Mouse (Mus musculus) ES-E14 (cell line): ENCODE measurements around the gene Cyp26c1. TPM values are rescaled to one million over a fixed set of nuclear protein-coding genes. Genes with fewer than 3 reads are reported as not detected.

Experiments used
- DNase-seq: peaks from one replicate; pipeline ENCODE4 v3.0.0-alpha.2; 2013; ENCODE audit warnings: low read depth, low spot score
- H3K27ac ChIP-seq: 2 replicates; pipeline ENCODE4 v1.5.1; 2012; ENCODE audit warnings: low read depth, mild to moderate bottlenecking, low read length, moderate library complexity, mixed read lengths; ENCODE audit not compliant: poor library complexity, insufficient read depth, severe bottlenecking
- H3K36me3 ChIP-seq: 2 replicates; pipeline ENCODE4 v1.6.1; 2012; ENCODE audit warnings: mild to moderate bottlenecking, low read length, moderate library complexity, mixed read lengths; ENCODE audit not compliant: control insufficient read depth, poor library complexity, insufficient read depth, severe bottlenecking
- H3K4me1 ChIP-seq, 2 experiments: fragments of 150-350 bp in 1 of 2; sonication (generic) in 1 of 2; 2 replicates each; pipeline ENCODE4 v1.6.1; 2012; ENCODE audit warnings: low read length in 2 of 2, mild to moderate bottlenecking in 1 of 2, mixed read lengths in 1 of 2; ENCODE audit not compliant: control insufficient read depth in 2 of 2, insufficient read depth in 2 of 2, poor library complexity in 1 of 2
- H3K4me3 ChIP-seq, 2 experiments: fragments of 150-350 bp in 1 of 2; sonication (generic) in 1 of 2; 2 replicates each; pipeline ENCODE4 v1.5.1; 2012; ENCODE audit warnings: low read length in 2 of 2, low read depth in 1 of 2, mild to moderate bottlenecking in 1 of 2, mixed read lengths in 1 of 2; ENCODE audit not compliant: insufficient read depth in 1 of 2, poor library complexity in 1 of 2, severe bottlenecking in 1 of 2
- H3K9ac ChIP-seq: 2 replicates; pipeline ENCODE4 v1.6.1; 2012; ENCODE audit warnings: low read depth, mild to moderate bottlenecking, low read length, mixed read lengths; ENCODE audit not compliant: poor library complexity, insufficient read depth, severe bottlenecking
- H3K9me3 ChIP-seq: fragments of 150-350 bp; sonication (generic); 2 replicates; pipeline ENCODE4 v1.6.1; 2012; ENCODE audit warnings: low read depth, mild to moderate bottlenecking, low read length; ENCODE audit not compliant: control insufficient read depth, insufficient read depth
- CHD2 ChIP-seq: IDR thresholded peaks from 2 replicates; pipeline ENCODE4 v1.6.1; 2014; ENCODE audit warnings: mild to moderate bottlenecking, low read depth, low read length, inconsistent platforms
- HCFC1 ChIP-seq: IDR thresholded peaks from 2 replicates; pipeline ENCODE4 v1.6.1; 2012; ENCODE audit warnings: low read length, inconsistent platforms, borderline replicate concordance; ENCODE audit not compliant: insufficient read depth
- MAFK ChIP-seq: IDR thresholded peaks from 2 replicates; pipeline ENCODE4 v1.6.1; 2014; ENCODE audit warnings: mild to moderate bottlenecking, low read depth, low read length, inconsistent platforms; ENCODE audit not compliant: insufficient read depth
- ZC3H11A ChIP-seq: IDR thresholded peaks from 2 replicates; pipeline ENCODE4 v1.6.1; 2012; ENCODE audit warnings: low read depth, mild to moderate bottlenecking, inconsistent platforms, low read length, borderline replicate concordance
- ZNF384 ChIP-seq: IDR thresholded peaks from 2 replicates; pipeline ENCODE4 v1.6.1; 2012; ENCODE audit warnings: low read depth, low read length, inconsistent platforms
- in situ Hi-C, 2 experiments: fragments of 600-800 bp; cut with MboI; formaldehyde crosslinking; loops; one replicate each; pipeline ENCODE4 v1.15.1; 2025; ENCODE audit warnings: low sequenced_read_pairs in 2 of 2, inconsistent platforms in 1 of 2; ENCODE audit not compliant: unreplicated experiment in 2 of 2
- total RNA-seq: library from RNA; depleted of rRNA; stranded (reverse); fragments of 300-350 nt; gene quantifications from 2 replicates; pipeline ENCODE4 v1.2.3, GENCODE M21; 2012; rRNA removed

The Cyp26c1 gene
- total RNA-seq, 1 experiment: 0.31 TPM

- H3K9me3 ChIP-seq: no peaks in the 10 kb centered on the region
- no peak overlapping the region for H3K4me3 ChIP-seq
- in situ Hi-C loops: no loop called here
- no peak overlapping the region for H3K9ac ChIP-seq
- no peak overlapping the region for H3K27ac ChIP-seq
- H3K4me1 ChIP-seq: no peaks in the 10 kb centered on the region
- TF ChIP-seq ZNF384 (no peak), HCFC1 (no peak), ZC3H11A (no peak), MAFK (no peak), CHD2 (no peak)
- DNase-seq: no peak
- no peaks in the 10 kb centered on the region for H3K36me3 ChIP-seq
Measured at GRCm38 (mm10) chr19:37740043-37740442, 54.7 kb downstream of the Cyp26c1 start.

Other genes starting within 250 kb of the Cyp26c1 start
- gene Exoc6, start 135.2 kb upstream of the Cyp26c1 start, total RNA-seq: 7.7 and 10.1 TPM in 2 replicates
- 3.7 and 5.7 TPM in 2 replicates for gene Cyp26a1, start 12.2 kb downstream of the Cyp26c1 start, total RNA-seq